Mouse (Mus musculus) bone marrow, adult 2 months (tissue): ENCODE data around the gene 4933427D14Rik.

Source experiments
- CTCF ChIP-seq: fragments of 200-500 bp; IDR thresholded peaks from 2 replicates; pipeline ENCODE4 v1.5.1; 2011; ENCODE audit warnings: low read length, control low read depth; ENCODE audit not compliant: control insufficient read depth, insufficient read depth
- POLR2A ChIP-seq: fragments of 200-500 bp; IDR thresholded peaks from 2 replicates; pipeline ENCODE4 v1.6.1; 2011; ENCODE audit warnings: low read depth, mild to moderate bottlenecking, control low read depth, low read length, borderline replicate concordance; ENCODE audit not compliant: control insufficient read depth

DNA sequence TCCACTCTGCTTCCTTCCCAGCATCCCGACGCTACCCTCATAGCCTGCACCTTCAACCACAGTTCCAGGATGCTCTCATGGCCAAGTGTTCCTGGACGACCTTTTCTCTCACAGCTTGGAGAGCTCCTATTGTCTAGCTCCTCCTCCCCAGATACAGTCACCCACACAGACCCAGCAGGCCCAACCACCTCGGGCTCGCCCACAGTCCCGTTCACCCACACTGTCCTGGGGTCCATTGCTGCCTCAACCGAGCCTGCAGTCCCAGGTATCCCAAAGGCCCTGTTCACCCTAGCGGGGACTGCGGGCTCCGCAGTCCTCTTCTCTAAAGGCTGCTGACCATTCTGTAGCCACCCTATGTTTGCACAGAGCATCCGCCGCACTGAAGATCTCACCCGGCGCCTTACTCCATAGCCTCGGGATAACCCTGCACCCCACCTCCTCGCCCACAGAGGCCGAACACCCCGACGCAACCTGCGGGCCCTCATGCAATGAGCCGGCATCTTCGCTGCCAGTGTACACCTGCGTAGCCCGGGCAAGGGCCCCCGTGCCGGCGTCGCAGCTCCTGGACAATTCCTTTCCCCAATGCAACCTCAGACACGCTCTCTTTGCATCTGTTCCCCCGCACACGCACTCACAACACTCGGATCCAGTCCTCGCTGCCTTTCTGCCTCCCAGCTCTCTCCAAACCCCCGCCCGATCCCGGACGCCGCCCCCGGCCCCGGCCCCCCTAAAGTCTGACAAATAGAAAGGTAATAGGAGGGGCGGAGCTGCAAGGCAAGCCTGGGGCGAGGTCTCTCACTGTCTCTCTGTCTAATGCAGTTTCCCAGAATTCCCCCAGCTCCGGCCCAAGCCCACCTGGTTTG lies 687 bp downstream of the 4933427D14Rik start, which contains the start of gene Gm43951:
- TF ChIP-seq CTCF: no peak
- TF ChIP-seq POLR2A: no peak; the same call in 1 of the 2 replicates
